Comparison of ENCODE assay signal across 8 mouse cellular contexts in genomic region chr6:134659108-134659958, GRCm38 (mm10). TPM values are rescaled to one million over a fixed set of nuclear protein-coding genes. Genes with fewer than 3 reads are reported as not detected.
A peak's percentile ranks its signal among the peaks of the same experiment; 100 is the strongest.
DNase-seq lines count a peak whose midpoint lies in the region; ATAC-seq and TF ChIP-seq lines count a peak whose summit lies in the region.

No protein-coding gene starts in this region.

- WGBS in embryonic facial prominence, embryonic 13.5 days = 16% methylated on average over 9 of the region's 9 CpGs
- WGBS in heart, embryonic 13.5 days = 17% methylated on average over 9 of the region's 9 CpGs
- 21% methylated on average over 9 of the region's 9 CpGs for WGBS in kidney, embryonic 14.5 days
- 21% methylated on average over 9 of the region's 9 CpGs for WGBS in liver, embryonic 11.5 days

- H3K4me3 ChIP-seq in CH12.LX (replicated peaks in 1 of 3; ENCODE audit: low read depth in 2 of 3, low read length in 2 of 3, poor library complexity in 1 of 3) = no peak overlapping the region
- H3K4me3 ChIP-seq in embryonic facial prominence, embryonic 13.5 days = no peak overlapping the region
- H3K4me3 ChIP-seq in heart, embryonic 13.5 days = no peak overlapping the region
- H3K4me3 ChIP-seq in kidney, embryonic 14.5 days (ENCODE audit: low read length) = no peak overlapping the region
- no peak overlapping the region for H3K4me3 ChIP-seq in liver, embryonic 11.5 days (ENCODE audit: low read depth, low read length)

- TF ChIP-seq RAD21 in CH12.LX (IDR thresholded peaks at IDR 0.05; ENCODE audit: low read depth, low read length) = peak; percentile 93

- no peaks in the 10 kb centered on the region for H3K79me2 ChIP-seq in CH12.LX (replicated peaks; ENCODE audit: control insufficient read depth, extremely low read depth, insufficient read depth, poor library complexity, severe bottlenecking)

- H3K27me3 ChIP-seq in CH12.LX (replicated peaks) = no peaks in the 10 kb centered on the region
- no peaks in the 10 kb centered on the region for H3K27me3 ChIP-seq in embryonic facial prominence, embryonic 13.5 days
- no peaks in the 10 kb centered on the region for H3K27me3 ChIP-seq in heart, embryonic 13.5 days (replicated peaks)
- no peaks in the 10 kb centered on the region for H3K27me3 ChIP-seq in kidney, embryonic 14.5 days (ENCODE audit: control insufficient read depth, insufficient read depth, low read length)
- H3K27me3 ChIP-seq in liver, embryonic 11.5 days (replicated peaks; ENCODE audit: control insufficient read depth, insufficient read depth, low read length) = no peaks in the 10 kb centered on the region

- H3K9me3 ChIP-seq in CH12.LX (replicated peaks; ENCODE audit: low read length) = no peaks in the 10 kb centered on the region
- no peaks in the 10 kb centered on the region for H3K9me3 ChIP-seq in embryonic facial prominence, embryonic 13.5 days
- H3K9me3 ChIP-seq in heart, embryonic 13.5 days = no peaks in the 10 kb centered on the region
- no peaks in the 10 kb centered on the region for H3K9me3 ChIP-seq in kidney, embryonic 14.5 days (ENCODE audit: control insufficient read depth, low read length)
- H3K9me3 ChIP-seq in liver, embryonic 11.5 days (ENCODE audit: control insufficient read depth, low read length) = no peaks in the 10 kb centered on the region

- peaks cover 0 to 4% of the 10 kb centered on the region in 2 experiments; a peak in 1 of 4 replicates for H3K4me1 ChIP-seq in CH12.LX (ENCODE audit: control insufficient read depth in 1 of 2, insufficient read depth in 2 of 2)
- peaks cover 22% of the 10 kb centered on the region for H3K4me1 ChIP-seq in embryonic facial prominence, embryonic 13.5 days
- H3K4me1 ChIP-seq in heart, embryonic 13.5 days = peaks cover 27% of the 10 kb centered on the region
- H3K4me1 ChIP-seq in kidney, embryonic 14.5 days (ENCODE audit: control insufficient read depth, insufficient read depth, low read length) = no peaks in the 10 kb centered on the region
- H3K4me1 ChIP-seq in liver, embryonic 11.5 days (replicated peaks; ENCODE audit: control insufficient read depth, insufficient read depth, low read length) = peaks cover 9% of the 10 kb centered on the region

- no peak for TF ChIP-seq EP300 in CH12.LX (IDR thresholded peaks at IDR 0.05; ENCODE audit: low read length)

- H3K9ac ChIP-seq in CH12.LX (ENCODE audit: insufficient read depth, low read depth) = no peak overlapping the region
- no peak overlapping the region for H3K9ac ChIP-seq in embryonic facial prominence, embryonic 13.5 days
- H3K9ac ChIP-seq in heart, embryonic 13.5 days = 0 out of 2 replicates have a peak overlapping the region, but pooled peaks have one; percentile 24
- H3K9ac ChIP-seq in kidney, embryonic 14.5 days (ENCODE audit: low read depth, low read length) = no peak overlapping the region
- no peak overlapping the region for H3K9ac ChIP-seq in liver, embryonic 11.5 days (ENCODE audit: low read depth, low read length)

- DNase-seq in CH12.LX (ENCODE audit: extremely low read depth) = peak; percentile 53
- peak; percentile 54 to 65 for DNase-seq in adrenal gland, postnatal 36 days
- DNase-seq in liver, embryonic 11.5 days (ENCODE audit: low spot score) = peak; percentile 43
- peak; percentile 80 for DNase-seq in naive thymus-derived CD4-positive, alpha-beta T cell, adult 2 months (ENCODE audit: low read depth)
- DNase-seq in thymus, postnatal 14 days = peak; percentile 54

- no peak for TF ChIP-seq POLR2A in CH12.LX (IDR thresholded peaks at IDR 0.05; ENCODE audit: low read depth, low read length)

- H3K4me2 ChIP-seq in CH12.LX (ENCODE audit: insufficient read depth, low read depth, poor library complexity, severe bottlenecking) = peak overlapping the region; percentile 42; the same call in 1 of the 2 replicates
- H3K4me2 ChIP-seq in embryonic facial prominence, embryonic 13.5 days = peak overlapping the region; percentile 29
- peak overlapping the region; percentile 44 for H3K4me2 ChIP-seq in heart, embryonic 13.5 days
- H3K4me2 ChIP-seq in kidney, embryonic 14.5 days (replicated peaks; ENCODE audit: low read depth, low read length) = peak overlapping the region; percentile 15; the same call in 1 of the 2 replicates
- H3K4me2 ChIP-seq in liver, embryonic 11.5 days = peak overlapping the region; percentile 33; the same call in 1 of the 2 replicates

- ATAC-seq in embryonic facial prominence, embryonic 13.5 days (ENCODE audit: insufficient number of reproducible peaks, insufficient read depth, low FRiP score, low TSS enrichment, low read depth) = no peak
- ATAC-seq in heart, embryonic 13.5 days (ENCODE audit: extremely low read depth, insufficient number of reproducible peaks, low FRiP score, low TSS enrichment) = no peak
- peak; percentile 89 for ATAC-seq in kidney, embryonic 14.5 days (ENCODE audit: low FRiP score, low TSS enrichment)
- peak; percentile 78 for ATAC-seq in liver, embryonic 11.5 days (replicated peaks; ENCODE audit: low FRiP score)

- H3K36me3 ChIP-seq in CH12.LX (replicated peaks in 1 of 2; ENCODE audit: control insufficient read depth in 1 of 2, insufficient read depth in 1 of 2, low read length in 1 of 2) = peaks cover 0 to 17% of the 10 kb centered on the region in 2 experiments
- no peaks in the 10 kb centered on the region for H3K36me3 ChIP-seq in embryonic facial prominence, embryonic 13.5 days
- no peaks in the 10 kb centered on the region for H3K36me3 ChIP-seq in heart, embryonic 13.5 days
- no peaks in the 10 kb centered on the region for H3K36me3 ChIP-seq in kidney, embryonic 14.5 days (ENCODE audit: control insufficient read depth, insufficient read depth, low read length)
- H3K36me3 ChIP-seq in liver, embryonic 11.5 days (ENCODE audit: control insufficient read depth, insufficient read depth, low read length) = no peaks in the 10 kb centered on the region

- H3K27ac ChIP-seq in CH12.LX (ENCODE audit: insufficient read depth, low read depth) = no peak overlapping the region
- no peak overlapping the region for H3K27ac ChIP-seq in embryonic facial prominence, embryonic 13.5 days
- H3K27ac ChIP-seq in heart, embryonic 13.5 days (replicated peaks) = no peak overlapping the region
- no peak overlapping the region for H3K27ac ChIP-seq in kidney, embryonic 14.5 days (ENCODE audit: low read depth, low read length)
- H3K27ac ChIP-seq in liver, embryonic 11.5 days (ENCODE audit: low read depth, low read length) = no peak overlapping the region

- dilution Hi-C loops in CH12.LX (cut with MboI; ENCODE audit: extremely low pct_ligation_motif_present, extremely low pct_unique_long_range_greater_than_20kb, low sequenced_read_pairs) = no loop called here

- in situ Hi-C loops in CH12.LX (cut with MboI; ENCODE audit: low pct_ligation_motif_present, low pct_unique_long_range_greater_than_20kb, low sequenced_read_pairs) = no loop called here

- TF ChIP-seq CTCF in CH12.LX (conservative IDR thresholded peaks at IDR 0.05 in 1 of 2, IDR thresholded peaks at IDR 0.05 in 1 of 2; ENCODE audit: low read depth in 2 of 2, low read length in 2 of 2) = peak in 1 of 2 experiments; percentile 92; a peak in 2 of 4 replicates

TF ChIP-seq in CH12.LX, 34 proteins besides CTCF, POLR2A, EP300 and RAD21 (continues in another document):
- TF ChIP-seq MYC (IDR thresholded peaks at IDR 0.05; ENCODE audit: low read depth, low read length) (0 out of 2 replicates have a peak, but pooled peaks have one; percentile 22), SMC3 (IDR thresholded peaks at IDR 0.05; ENCODE audit: low read depth, low read length) (peak; percentile 84), TBP (conservative IDR thresholded peaks at IDR 0.05; ENCODE audit: low read depth, low read length) (no peak), HCFC1 (IDR thresholded peaks at IDR 0.05; ENCODE audit: low read depth, low read length) (no peak), RCOR1 (conservative IDR thresholded peaks at IDR 0.05; ENCODE audit: low read depth, low read length) (no peak), MAX (IDR thresholded peaks at IDR 0.05; ENCODE audit: low read length) (no peak), NRF1 (IDR thresholded peaks at IDR 0.05; ENCODE audit: low read depth, low read length) (no peak), PAX5 (IDR thresholded peaks at IDR 0.05; ENCODE audit: low read length) (no peak), ZC3H11A (IDR thresholded peaks at IDR 0.05; ENCODE audit: low read depth, low read length) (peak; percentile 61), JUN (IDR thresholded peaks at IDR 0.05; ENCODE audit: insufficient read depth, low read depth, low read length) (no peak), SIN3A (IDR thresholded peaks at IDR 0.05; ENCODE audit: low read length) (no peak), CHD1 (IDR thresholded peaks at IDR 0.05; ENCODE audit: low read depth, low read length) (no peak), ZKSCAN1 (IDR thresholded peaks at IDR 0.05; ENCODE audit: borderline replicate concordance, low read depth, low read length) (no peak), BHLHE40 (IDR thresholded peaks at IDR 0.05; ENCODE audit: low read depth, low read length) (no peak), JUND (conservative IDR thresholded peaks at IDR 0.05; ENCODE audit: low read depth, low read length) (no peak), ZMIZ1 (IDR thresholded peaks at IDR 0.05; ENCODE audit: low read depth, low read length) (no peak), MAFK (IDR thresholded peaks at IDR 0.05; ENCODE audit: insufficient replicate concordance, low read length) (no peak), ELF1 (IDR thresholded peaks at IDR 0.05; ENCODE audit: low read depth, low read length) (peak; percentile 45; the same call in 1 of the 2 replicates)

RNA-seq across cellular contexts. Expression of gene Borcs5, which starts 20.0 kb away (rescaled TPM):
- total RNA-seq in CH12.LX (2012; rRNA removed) = 9.5 and 10.2 TPM in 2 replicates
- total RNA-seq in CH12.LX (2014; rRNA removed) = 14.7 and 16.4 TPM in 2 replicates
- polyA plus RNA-seq in CH12.LX (2012; ENCODE audit: insufficient read length, low read depth) = 8.0 and 10.4 TPM in 2 replicates
- 10 to 100 TPM; 13.7 to 15.4 TPM for total RNA-seq in adrenal gland, postnatal 36 days (2021)
- polyA plus RNA-seq in embryonic facial prominence, embryonic 13.5 days (2015; fragmentation: Nextera tagmentation; extraction: Ambion mirVana) = 21.3 and 23.1 TPM in 2 replicates
- 12.7 and 14.4 TPM in 2 replicates for polyA plus RNA-seq in heart, embryonic 13.5 days (2015; fragmentation: Nextera tagmentation; extraction: Ambion mirVana)
- polyA plus RNA-seq in kidney, embryonic 14.5 days (2014; fragmentation: Nextera tagmentation; extraction: Ambion mirVana) = 16.2 and 18.2 TPM in 2 replicates
- polyA plus RNA-seq in liver, embryonic 11.5 days (2014; fragmentation: Nextera tagmentation; extraction: Ambion mirVana) = 18.0 and 19.0 TPM in 2 replicates

RNA-seq across cellular contexts. Expression of gene Mansc1, which starts 27.0 kb away (rescaled TPM):
- not detected in 2 replicates for total RNA-seq in CH12.LX (2012; rRNA removed)
- total RNA-seq in CH12.LX (2014; rRNA removed) = not detected in 2 replicates
- polyA plus RNA-seq in CH12.LX (2012; ENCODE audit: insufficient read length, low read depth) = not detected in 2 replicates
- 1 to 10 TPM; 4.4 to 4.9 TPM for total RNA-seq in adrenal gland, postnatal 36 days (2021)
- polyA plus RNA-seq in embryonic facial prominence, embryonic 13.5 days (2015; fragmentation: Nextera tagmentation; extraction: Ambion mirVana) = 2.0 and 2.1 TPM in 2 replicates
- 5.9 and 6.1 TPM in 2 replicates for polyA plus RNA-seq in heart, embryonic 13.5 days (2015; fragmentation: Nextera tagmentation; extraction: Ambion mirVana)
- 2.8 and 5.8 TPM in 2 replicates for polyA plus RNA-seq in kidney, embryonic 14.5 days (2014; fragmentation: Nextera tagmentation; extraction: Ambion mirVana)
- 1.0 and 1.9 TPM in 2 replicates for polyA plus RNA-seq in liver, embryonic 11.5 days (2014; fragmentation: Nextera tagmentation; extraction: Ambion mirVana)

Comparison
In these comparisons a context has a peak if more than half of its experiments do, and no peak if none do; other contexts are left out.
1. ATAC-seq: peak in kidney, embryonic 14.5 days (single experiment) and liver, embryonic 11.5 days (single experiment); none in embryonic facial prominence, embryonic 13.5 days (single experiment) and heart, embryonic 13.5 days (single experiment).
2. Peak in every context shown above with its lines, with median percentiles within 50 percentile points of each other: DNase-seq and H3K4me2 ChIP-seq.